Mouse (Mus musculus) gastrocnemius, postnatal 14 days (tissue): ENCODE measurements around the gene Kpna7. TPM values are rescaled to one million over a fixed set of nuclear protein-coding genes. Genes with fewer than 3 reads are reported as not detected.
"Not testable (repeated sequence)": the region's sequence is repeated elsewhere in the genome, so short reads cannot be mapped to it uniquely, and the experiment has no call there.

ENCODE experiments used
- DNase-seq: peaks from one replicate; pipeline ENCODE4 v3.0.0; 2021; ENCODE audit warnings: mixed read lengths
- intact Hi-C: fragments of 180-260 bp; cut with DNase I; formaldehyde crosslinking; loops from one replicate; pipeline ENCODE4 v1.15.1; 2025; ENCODE audit warnings: low total_unique reads
- total RNA-seq, 2 experiments: library from RNA; stranded (reverse); gene quantifications; 2 replicates each; pipeline ENCODE4 v1.2.3; 2021

Gene Kpna7
- total RNA-seq, 2 experiments from 2014 or later = not detected

GRCm38 (mm10) chr5:145042690-145043089 lies 41.1 kb downstream of the Kpna7 start, which contains the start of gene 1700018F24Rik:
Gene 1700018F24Rik (plus strand): TSS chr5:145042990.
- intact Hi-C loops, DNase-seq: not testable (repeated sequence)

- intact Hi-C loops = no loop called here
These were observed 42.2 kb downstream of the Kpna7 start for GRCm38 (mm10) chr5:145041628-145042027.

GRCm38 (mm10) chr5:145032391-145032790 lies 51.4 kb downstream of the Kpna7 start, which contains the start of gene Gm4871:
Gene Gm4871 (minus strand): TSS chr5:145032754.
- DNase-seq, intact Hi-C loops: not testable (repeated sequence)

More at GRCm38 (mm10) chr5:145041628-145042027, 42.2 kb downstream of the Kpna7 start:
- DNase-seq = no peak

GRCm38 (mm10) chr5:145030476-145030875 lies 53.4 kb downstream of the Kpna7 start:
- DNase-seq, intact Hi-C loops: not testable (repeated sequence)

DNA sequence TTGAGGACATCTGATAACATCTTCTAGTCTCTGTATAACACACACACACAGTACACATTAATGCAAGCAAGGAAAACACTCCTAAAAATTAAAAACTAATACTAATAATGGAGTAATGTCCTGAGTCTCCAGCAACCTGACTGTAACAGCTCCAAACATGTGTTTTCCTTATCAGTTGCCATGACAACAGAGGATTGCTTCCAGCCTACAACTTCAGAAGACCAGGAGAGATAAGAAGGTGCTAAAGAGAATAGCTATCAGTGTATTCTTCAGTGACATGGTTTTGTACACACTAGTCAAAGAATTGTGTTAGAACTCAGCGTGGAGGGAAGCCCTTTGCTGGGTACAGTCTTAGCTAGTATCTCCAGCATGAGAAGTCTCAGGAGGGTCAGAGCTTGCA lies 63.1 kb downstream of the Kpna7 start:
- intact Hi-C loops, DNase-seq: not testable (repeated sequence)

DNA sequence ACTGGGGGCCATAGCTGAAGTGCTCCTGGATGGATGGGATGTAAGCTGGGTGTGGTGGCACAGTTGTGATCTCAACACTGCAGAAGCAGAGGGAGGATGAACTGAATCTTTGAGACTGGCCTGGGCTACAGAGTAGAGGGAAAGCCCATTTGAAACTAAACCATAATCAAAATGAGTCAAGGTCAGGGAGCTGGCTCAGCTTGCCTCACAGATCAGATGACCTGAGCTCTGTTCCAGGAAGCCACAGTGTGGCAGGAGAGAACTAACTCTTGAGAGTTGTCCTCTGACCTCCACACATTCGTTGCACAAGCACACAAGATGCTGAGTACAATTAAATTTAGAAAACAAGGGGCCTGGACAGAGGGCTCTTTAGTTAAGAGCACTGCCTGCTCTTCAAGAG lies 63.6 kb downstream of the Kpna7 start:
- intact Hi-C loops, DNase-seq: not testable (repeated sequence)

DNA sequence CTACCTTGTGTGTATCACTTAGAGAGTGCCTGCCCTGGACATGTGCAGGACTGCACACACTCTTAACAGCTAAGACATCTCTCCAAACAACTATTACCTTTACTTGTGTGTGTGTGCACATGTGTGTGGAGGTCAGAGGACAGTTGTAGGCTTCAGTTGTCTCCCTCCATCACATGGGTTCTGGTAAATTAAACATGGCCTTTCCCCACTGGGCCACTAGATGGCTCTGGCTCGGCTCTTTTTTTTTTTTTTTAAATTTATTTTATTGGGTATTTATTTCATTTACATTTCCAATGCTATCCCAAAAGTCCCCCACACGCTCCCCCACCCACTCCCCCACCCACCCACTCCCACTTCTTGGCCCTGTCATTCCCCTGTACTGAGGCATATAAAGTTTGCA lies 67.1 kb downstream of the Kpna7 start:
- DNase-seq, intact Hi-C loops: not testable (repeated sequence)

- no peak for DNase-seq
- intact Hi-C loops = no loop called here
These were observed 69.6 kb downstream of the Kpna7 start for GRCm38 (mm10) chr5:145014278-145014677.

DNA sequence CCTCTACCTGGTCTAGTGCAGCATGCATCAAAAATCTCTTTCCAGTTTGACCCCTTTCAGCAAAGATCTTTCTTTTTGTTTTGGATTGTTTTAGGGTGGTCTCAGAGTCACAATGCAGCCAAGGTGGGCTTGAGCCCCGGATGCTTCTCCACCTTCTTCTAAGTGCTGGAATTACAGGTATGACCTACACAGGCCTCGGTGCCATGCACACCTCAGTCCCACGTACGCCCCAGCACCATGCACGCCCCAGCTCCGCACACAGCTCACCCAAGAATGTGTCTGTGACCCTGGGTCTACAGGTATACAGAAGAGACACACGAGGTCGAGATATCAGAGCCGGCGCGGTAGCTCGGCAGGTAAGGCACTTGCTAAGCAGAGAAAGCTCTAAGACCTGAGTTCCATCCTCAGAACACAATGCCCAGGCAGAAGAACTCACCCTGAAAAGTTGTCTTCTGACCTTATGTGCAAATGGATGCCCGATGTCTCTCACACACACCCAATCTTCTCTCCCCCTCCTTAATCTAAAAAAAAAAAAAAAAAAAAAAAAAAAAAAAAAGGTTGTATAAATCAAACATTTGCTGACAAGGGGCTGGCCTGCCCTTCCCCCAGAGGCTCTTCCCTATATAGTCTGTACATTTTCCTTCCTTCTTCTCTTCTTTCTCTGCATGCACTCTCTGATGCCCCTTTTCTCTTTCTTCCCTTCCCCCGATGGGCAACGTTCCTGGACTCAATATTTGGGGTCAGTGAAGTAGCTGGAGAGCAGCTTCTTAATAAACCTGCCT lies 74.8 kb downstream of the Kpna7 start:
- intact Hi-C loops = no loop called here
- DNase-seq = no peak

DNA sequence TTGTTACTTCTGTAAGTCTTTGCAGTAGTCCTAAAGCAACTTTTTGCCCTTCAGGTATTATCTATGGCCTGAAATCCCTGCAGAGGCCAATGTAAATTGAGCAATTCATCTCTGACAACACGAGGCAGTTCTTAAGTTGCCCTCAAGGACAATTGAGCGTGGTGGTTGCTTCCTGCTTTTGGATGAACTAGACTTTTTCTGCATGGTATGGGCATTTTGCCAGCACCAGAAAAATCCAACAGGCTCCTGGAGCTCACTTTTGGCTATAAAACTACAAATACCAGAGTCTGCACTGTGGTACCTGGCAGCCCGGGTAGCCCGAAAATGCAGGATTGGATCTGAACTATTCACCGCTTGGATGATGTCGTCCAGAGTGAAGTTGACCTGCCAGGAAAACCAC lies 78.2 kb downstream of the Kpna7 start:
- intact Hi-C loops = no loop called here
- no peak for DNase-seq

DNA sequence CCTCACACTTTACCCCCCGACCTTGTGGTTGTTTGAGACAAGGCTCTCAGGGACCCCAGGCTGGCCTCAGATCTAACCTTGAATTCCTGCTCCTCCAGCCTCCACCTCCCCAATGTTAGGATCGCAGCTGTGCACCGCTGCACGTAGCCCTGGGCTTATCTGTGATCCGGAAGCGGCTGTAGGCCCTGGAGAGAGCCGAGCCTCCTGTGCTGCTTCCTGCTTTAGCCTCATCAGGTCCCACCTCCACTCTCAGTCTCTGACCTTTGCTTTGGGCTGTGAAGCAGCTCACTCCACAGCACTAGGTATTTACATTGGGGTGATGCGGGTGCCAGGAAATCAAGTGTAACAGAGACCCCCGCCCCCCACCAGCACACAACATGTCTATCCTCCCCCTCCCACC lies 79.3 kb downstream of the Kpna7 start:
- intact Hi-C loops = no loop called here
- no peak for DNase-seq

DNA sequence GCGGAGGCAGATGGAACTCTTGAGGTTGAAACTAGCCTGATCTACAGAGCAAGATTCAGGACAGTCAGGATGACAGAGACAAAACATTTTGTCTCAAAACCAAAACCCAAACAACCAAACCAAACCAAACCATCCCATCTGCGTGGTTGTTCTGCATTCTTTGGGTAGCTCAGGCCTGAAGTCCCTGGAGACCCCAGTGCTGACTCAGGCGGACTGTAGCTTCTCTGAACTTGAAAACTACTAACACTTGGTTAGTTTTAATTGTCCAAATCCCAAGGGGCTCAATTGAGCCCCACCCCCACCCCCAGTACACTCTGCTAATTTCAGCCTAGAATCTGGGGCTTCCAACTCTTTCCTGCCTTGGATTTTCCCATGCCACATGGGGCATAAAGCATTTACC lies 80.5 kb downstream of the Kpna7 start:
- no peak for DNase-seq
- intact Hi-C loops = no loop called here

DNA sequence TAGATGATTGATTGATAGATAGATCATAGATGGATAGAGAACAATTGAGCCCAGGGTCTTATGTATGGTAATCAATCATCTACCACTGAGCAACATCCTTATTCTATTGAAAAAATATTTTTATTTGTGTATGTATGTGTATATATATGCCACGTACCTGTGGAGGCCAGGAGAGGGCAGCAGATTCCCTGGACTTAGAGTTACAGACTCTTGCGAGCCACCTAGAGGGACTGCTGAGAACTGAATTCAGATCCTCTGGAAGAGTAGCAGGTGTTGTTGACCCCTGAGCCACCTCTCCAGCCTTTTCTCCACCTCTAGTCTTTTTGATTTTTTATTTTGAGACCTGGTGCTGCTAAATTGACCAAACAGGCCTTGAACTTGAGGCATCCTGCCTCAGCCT lies 85.3 kb downstream of the Kpna7 start:
- intact Hi-C loops = no loop called here
- DNase-seq = no peak

GRCm38 (mm10) chr5:144990481-144990880 lies 93.3 kb downstream of the Kpna7 start:
- intact Hi-C loops = no loop called here
- DNase-seq = no peak

DNA sequence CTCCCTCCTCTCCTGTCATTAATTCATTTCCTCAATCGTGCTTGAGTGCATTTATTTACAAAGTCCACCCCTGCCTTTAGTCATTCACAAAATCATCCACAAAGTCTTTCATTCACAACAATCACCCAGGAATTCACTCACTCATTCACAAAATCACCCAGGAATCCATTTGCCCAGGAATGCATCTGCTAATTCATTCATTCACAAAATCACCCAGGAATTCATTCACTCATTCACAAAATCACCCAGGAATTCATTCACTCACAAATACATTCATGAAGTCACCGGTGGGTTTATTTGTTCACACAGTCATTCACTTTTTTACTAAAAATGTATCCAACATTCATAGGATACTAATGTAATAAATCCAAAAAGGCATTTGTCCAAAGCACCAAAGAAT lies 93.8 kb downstream of the Kpna7 start:
- intact Hi-C loops = no loop called here
- DNase-seq = no peak

DNA sequence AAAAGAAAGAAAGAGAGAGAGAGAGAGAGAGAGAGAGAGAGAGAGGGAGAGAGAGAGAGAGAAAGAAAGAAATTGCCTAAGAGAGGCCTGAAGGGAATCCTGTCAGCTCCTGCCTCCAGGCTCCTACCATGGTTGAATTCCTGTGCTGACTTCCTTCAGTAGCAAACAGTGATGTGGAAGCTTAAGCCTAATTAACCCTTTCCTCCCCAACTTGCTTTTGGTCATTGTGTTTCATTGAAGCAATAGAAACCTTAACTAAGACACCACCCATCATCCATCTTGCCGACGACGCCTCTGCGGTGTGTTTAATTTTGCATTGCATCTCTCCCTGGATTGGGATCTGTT lies 94.8 kb downstream of the Kpna7 start:
- intact Hi-C loops = loop anchor here (2.0 to 10.0 kb wide), 3 partner anchors 87 to 194 kb away; no protein-coding TSS in a partner anchor
- DNase-seq = no peak

DNA sequence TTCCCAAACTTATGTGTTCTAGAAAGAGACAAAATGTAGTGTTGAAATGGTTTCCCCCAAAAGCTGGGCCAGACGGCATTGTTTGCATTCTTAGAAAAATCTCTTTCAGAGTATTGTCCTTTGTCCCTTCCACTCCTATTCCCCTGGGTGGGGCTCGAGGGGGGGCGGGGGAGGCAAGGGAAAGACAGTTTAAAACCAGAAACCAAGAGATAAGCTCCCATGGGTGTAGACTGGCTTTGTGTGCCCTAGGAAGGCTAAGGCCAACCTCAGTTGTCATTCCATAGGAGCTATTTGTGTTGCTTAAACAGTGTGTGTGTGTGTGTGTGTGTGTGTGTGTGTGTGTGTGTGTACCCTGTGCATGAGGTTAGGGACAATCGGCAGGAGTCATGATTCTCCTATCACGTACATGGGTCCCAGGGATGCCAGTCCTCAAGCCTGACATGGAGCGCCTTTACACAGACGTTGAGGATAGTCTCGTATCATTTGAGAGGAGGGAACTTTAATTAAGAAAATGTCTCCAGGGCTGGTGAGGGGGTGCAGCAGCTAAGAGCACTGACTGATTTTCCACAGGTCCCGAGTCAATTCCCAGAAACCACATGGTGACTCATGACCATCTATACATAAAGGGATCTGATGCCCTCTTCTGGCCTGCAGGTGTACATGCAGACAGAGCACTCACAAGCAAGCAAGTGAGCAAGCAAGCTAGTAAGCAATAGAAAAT lies 95.3 kb downstream of the Kpna7 start:
- peak; percentile 22 for DNase-seq
- intact Hi-C loops = loop anchor here (2.0 to 10.0 kb wide), 3 partner anchors 86 to 194 kb away; no protein-coding TSS in a partner anchor

GRCm38 (mm10) chr5:144987561-144987960 lies 96.3 kb downstream of the Kpna7 start:
- intact Hi-C loops = loop anchor here (5.0 to 10.0 kb wide), 2 partner anchors 85 to 193 kb away; no protein-coding TSS in a partner anchor
- DNase-seq = no peak

DNA sequence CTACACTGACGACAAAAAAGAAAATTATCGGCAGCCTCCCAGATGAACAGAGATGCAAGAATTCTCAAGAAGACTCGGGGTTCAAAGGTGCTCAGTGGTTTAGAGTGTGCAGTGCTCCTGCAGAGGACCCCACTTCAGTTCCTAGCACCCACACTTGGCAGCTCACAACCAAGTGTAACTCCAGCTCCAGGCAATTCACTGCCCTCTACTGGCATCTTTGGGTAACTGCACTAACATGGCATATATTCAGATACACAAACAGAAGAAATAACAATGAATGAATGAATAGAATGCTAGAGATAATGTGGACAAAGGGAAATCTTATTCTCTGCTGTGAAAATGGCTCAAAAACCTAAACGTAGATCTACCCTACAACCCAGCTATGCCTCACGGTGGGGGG lies 99.0 kb downstream of the Kpna7 start:
- no peak for DNase-seq
- intact Hi-C loops = loop anchor here (5.0 to 10.0 kb wide), 2 partner anchors 83 to 190 kb away; no protein-coding TSS in a partner anchor

GRCm38 (mm10) chr5:144983227-144983626 lies 100.6 kb downstream of the Kpna7 start:
- intact Hi-C loops = loop anchor here (10.0 kb wide), 1 partner anchor 188 kb away; no protein-coding TSS in a partner anchor
- DNase-seq = no peak
